Mouse (Mus musculus) heart, embryonic 16.5 days (tissue): ENCODE measurements at regions not wholly inside any gene's neighbourhood (a gene's known extent, or its start where the extent isn't known, plus 50 kb on each side); places are given as distances from the start of the nearest gene placed in this dataset.

Experiments used
- ATAC-seq: fragments of 200-750 bp; cut with Nextera tagmentation; replicated peaks from 2 replicates; pipeline ENCODE4 v1.8.0; 2017; ENCODE audit warnings: moderate number of reproducible peaks; ENCODE audit not compliant: insufficient read depth, low FRiP score; ENCODE audit errors: extremely low read depth
- H3K27ac ChIP-seq: fragments of 300-500 bp; sonication (generic); 2 replicates; pipeline ENCODE4 v1.5.1; 2014; ENCODE audit warnings: mild to moderate bottlenecking, low read length, control low read depth, moderate library complexity
- H3K27me3 ChIP-seq: fragments of 300-500 bp; sonication (generic); 2 replicates; pipeline ENCODE4 v1.6.1; 2014; ENCODE audit warnings: low read length, mixed read lengths; ENCODE audit not compliant: control insufficient read depth, insufficient read depth
- H3K36me3 ChIP-seq: fragments of 300-500 bp; sonication (generic); 2 replicates; pipeline ENCODE4 v1.6.1; 2014; ENCODE audit not compliant: control insufficient read depth, insufficient read depth
- H3K4me1 ChIP-seq: fragments of 300-500 bp; sonication (generic); 2 replicates; pipeline ENCODE4 v1.6.1; 2014; ENCODE audit warnings: low read length, mixed read lengths; ENCODE audit not compliant: control insufficient read depth, insufficient read depth
- H3K4me2 ChIP-seq: fragments of 300-500 bp; sonication (generic); 2 replicates; pipeline ENCODE4 v1.6.1; 2014; ENCODE audit warnings: low read depth, mild to moderate bottlenecking, control low read depth, low read length
- H3K4me3 ChIP-seq: fragments of 300-500 bp; sonication (generic); 2 replicates; pipeline ENCODE4 v1.5.1; 2014; ENCODE audit warnings: mild to moderate bottlenecking, control low read depth, low read length
- H3K9ac ChIP-seq: fragments of 300-500 bp; sonication (generic); 2 replicates; pipeline ENCODE4 v1.6.1; 2014; ENCODE audit warnings: low read length, control low read depth
- H3K9me3 ChIP-seq: fragments of 300-500 bp; sonication (generic); replicated peaks from 2 replicates; pipeline ENCODE4 v1.6.1; 2016; ENCODE audit warnings: low read length; ENCODE audit not compliant: control insufficient read depth
- WGBS: fragments of 180-500 bp; shearing (Covaris S2); extraction: QIAGEN DNeasy Blood & Tissue Kit; methylation state at CpG from one replicate; pipeline ENCODE4 v1.1.7; 2014; 5-methylcytosine and 5-hydroxymethylcytosine counted together

DNA sequence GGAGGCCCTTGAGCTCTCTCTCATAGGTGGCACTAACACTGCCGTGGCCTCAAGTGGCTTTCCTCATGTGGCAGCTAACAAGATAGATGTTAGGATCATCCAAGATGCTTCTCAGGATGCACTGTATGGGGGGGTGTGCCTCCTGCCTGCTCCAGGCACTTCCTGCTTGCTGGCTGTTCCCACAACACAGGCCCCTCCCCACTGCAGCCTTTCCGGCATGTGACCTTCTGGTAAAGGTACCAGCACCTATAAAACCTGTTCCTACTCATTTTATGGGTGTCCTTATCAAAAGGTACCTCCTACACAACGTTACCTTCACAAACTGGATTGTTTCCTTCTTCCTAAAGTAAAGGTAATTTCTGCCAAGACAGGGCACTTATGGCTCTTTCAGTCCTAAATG lies 222.1 kb upstream of the Shh start:
- Histone ChIP-seq H3K4me1 (no peaks in the 10 kb centered on the region), H3K27me3 (no peaks in the 10 kb centered on the region), H3K9ac (no peak overlapping the region), H3K4me3 (no peak overlapping the region), H3K4me2 (no peak overlapping the region), H3K36me3 (no peaks in the 10 kb centered on the region), H3K9me3 (no peaks in the 10 kb centered on the region), H3K27ac (no peak overlapping the region)
- no peak for ATAC-seq
- 62% methylated on average over 3 of the region's 3 CpGs for WGBS

DNA sequence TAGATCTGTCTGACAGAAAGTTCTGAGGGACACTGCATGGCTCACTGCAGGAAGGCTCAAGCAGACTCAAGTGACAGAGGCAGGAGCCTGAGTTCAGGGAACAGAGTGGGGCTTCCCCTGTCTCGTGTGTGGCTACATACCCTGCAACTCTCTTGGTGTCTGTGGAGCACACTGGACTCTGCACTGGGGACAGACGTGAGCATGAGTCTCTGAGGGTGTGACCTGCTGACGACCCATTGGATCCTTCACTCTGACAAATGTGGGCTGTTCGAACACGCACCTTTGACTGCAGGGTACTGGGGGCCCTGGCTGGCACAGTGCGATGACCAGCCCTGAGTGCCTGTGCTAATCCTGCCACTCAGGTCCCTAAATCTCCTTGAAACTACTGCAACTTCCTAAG lies 215.8 kb upstream of the Shh start:
- 68% methylated on average over 6 of the region's 6 CpGs for WGBS
- ATAC-seq: no peak
- H3K4me1 ChIP-seq: no peaks in the 10 kb centered on the region
- no peak overlapping the region for H3K9ac ChIP-seq
- H3K27me3 ChIP-seq: no peaks in the 10 kb centered on the region
- H3K36me3 ChIP-seq: no peaks in the 10 kb centered on the region
- no peak overlapping the region for H3K27ac ChIP-seq
- no peak overlapping the region for H3K4me2 ChIP-seq
- H3K9me3 ChIP-seq: no peaks in the 10 kb centered on the region
- H3K4me3 ChIP-seq: no peak overlapping the region

DNA sequence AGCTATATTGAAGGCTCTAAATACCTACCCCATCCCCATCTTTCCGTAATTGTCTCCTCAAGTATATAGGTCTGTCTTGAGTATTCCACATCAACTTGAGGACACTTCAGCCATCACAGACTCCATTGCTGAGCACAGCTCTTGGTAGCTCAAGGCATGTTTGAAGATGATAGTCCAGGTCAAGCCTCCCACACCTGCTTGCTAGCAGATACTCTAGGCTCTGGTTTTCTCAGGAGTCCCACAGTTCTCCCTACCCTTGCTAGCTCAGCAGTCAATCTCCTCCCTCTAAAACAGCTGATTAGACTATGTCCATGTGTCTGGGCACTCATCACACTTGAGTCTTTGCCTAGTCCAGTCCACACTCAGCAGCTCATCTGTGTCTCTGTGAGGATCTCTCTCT lies 213.3 kb upstream of the Shh start:
- ATAC-seq: no peak
- H3K4me3 ChIP-seq: no peak overlapping the region
- WGBS: 96% methylated on average over 1 of the region's 1 CpGs
- H3K36me3 ChIP-seq: no peaks in the 10 kb centered on the region
- H3K9ac ChIP-seq: no peak overlapping the region
- no peaks in the 10 kb centered on the region for H3K27me3 ChIP-seq
- no peak overlapping the region for H3K4me2 ChIP-seq
- no peaks in the 10 kb centered on the region for H3K4me1 ChIP-seq
- H3K9me3 ChIP-seq: no peaks in the 10 kb centered on the region
- H3K27ac ChIP-seq: no peak overlapping the region

DNA sequence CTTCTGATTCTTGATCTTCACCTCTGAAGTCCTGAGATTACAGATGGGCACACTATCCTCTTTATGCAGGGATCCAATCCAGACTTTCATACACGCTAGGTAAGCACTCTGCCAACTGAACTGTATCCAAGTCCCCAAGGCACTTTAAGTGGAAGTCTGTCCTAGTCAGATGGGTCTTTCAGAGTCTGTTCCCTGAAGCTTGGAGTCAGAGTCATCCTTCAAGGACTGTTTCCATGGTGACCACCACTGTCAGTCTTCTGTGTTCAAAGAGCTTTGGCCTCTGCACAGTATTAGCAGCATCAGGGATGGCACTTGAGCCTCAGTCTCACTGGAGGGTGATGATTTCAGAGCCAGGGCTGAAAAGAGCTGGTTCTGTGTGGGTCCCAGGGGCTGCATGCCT lies 212.7 kb upstream of the Shh start:
- Histone ChIP-seq H3K4me1 (no peaks in the 10 kb centered on the region), H3K36me3 (no peaks in the 10 kb centered on the region), H3K4me3 (no peak overlapping the region), H3K9ac (no peak overlapping the region), H3K27me3 (no peaks in the 10 kb centered on the region), H3K27ac (no peak overlapping the region), H3K4me2 (no peak overlapping the region), H3K9me3 (no peaks in the 10 kb centered on the region)
- WGBS: 67% methylated on average over 1 of the region's 1 CpGs
- ATAC-seq: no peak

- Histone ChIP-seq H3K4me2 (no peak overlapping the region), H3K4me3 (no peak overlapping the region), H3K36me3 (no peaks in the 10 kb centered on the region), H3K9ac (no peak overlapping the region), H3K27me3 (no peaks in the 10 kb centered on the region), H3K27ac (no peak overlapping the region), H3K4me1 (no peaks in the 10 kb centered on the region), H3K9me3 (no peaks in the 10 kb centered on the region)
- ATAC-seq: no peak
- WGBS: 73% methylated on average over 4 of the region's 4 CpGs
Measured at GRCm38 (mm10) chr5:28630186-28630585, 163.1 kb upstream of the Shh start.

GRCm38 (mm10) chr5:28611885-28612284 lies 144.8 kb upstream of the Shh start:
- Histone ChIP-seq H3K36me3 (no peaks in the 10 kb centered on the region), H3K4me3 (no peak overlapping the region), H3K9me3 (peaks cover 2% of the 10 kb centered on the region; the same call in 1 of the 2 replicates), H3K4me2 (no peak overlapping the region), H3K9ac (no peak overlapping the region), H3K4me1 (no peaks in the 10 kb centered on the region), H3K27me3 (no peaks in the 10 kb centered on the region), H3K27ac (no peak overlapping the region)
- ATAC-seq: no peak
- 86% methylated on average over 3 of the region's 3 CpGs for WGBS

DNA sequence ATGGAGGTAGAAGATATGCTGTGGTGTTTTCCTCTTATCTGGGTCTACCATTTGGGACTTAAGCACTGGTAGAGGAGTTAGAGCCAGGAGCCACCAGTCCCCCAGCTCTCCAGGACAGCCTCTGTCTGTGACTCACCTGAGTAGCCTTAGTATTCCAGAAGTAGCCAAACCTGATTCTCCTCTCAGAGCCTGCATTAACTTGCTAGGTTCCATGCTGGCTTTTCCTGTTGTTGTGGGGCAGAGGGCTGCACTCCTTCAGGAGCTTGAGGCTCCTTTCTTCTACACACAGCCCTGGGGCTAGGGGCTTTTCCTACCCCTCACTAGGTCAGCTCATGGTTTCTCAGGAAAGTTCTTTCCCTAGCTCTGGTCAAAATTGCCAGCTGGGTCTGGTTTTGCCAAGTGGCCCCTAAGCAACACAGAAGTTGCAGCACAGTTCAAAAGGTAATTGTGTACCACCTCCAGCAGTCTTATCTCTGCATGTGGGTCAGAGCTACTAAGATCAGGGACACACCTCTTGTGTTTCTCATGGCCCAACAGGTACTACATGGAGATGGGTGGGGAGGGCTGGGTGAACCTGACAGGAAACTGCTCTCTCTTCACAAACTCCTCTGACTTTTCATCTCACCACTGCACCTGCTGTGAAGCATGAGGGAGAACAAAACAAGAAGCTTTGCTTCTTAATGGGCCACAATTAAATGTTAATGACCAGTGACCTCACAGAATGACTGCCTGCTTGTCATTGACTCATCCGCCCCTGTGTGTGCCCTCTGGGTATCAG lies 129.7 kb upstream of the Shh start:
- WGBS: 61% methylated on average over 1 of the region's 1 CpGs
- H3K27ac ChIP-seq: no peak overlapping the region
- no peak for ATAC-seq
- H3K27me3 ChIP-seq: no peaks in the 10 kb centered on the region
- no peaks in the 10 kb centered on the region for H3K4me1 ChIP-seq
- no peaks in the 10 kb centered on the region for H3K9me3 ChIP-seq
- no peaks in the 10 kb centered on the region for H3K36me3 ChIP-seq
- no peak overlapping the region for H3K4me3 ChIP-seq
- H3K4me2 ChIP-seq: no peak overlapping the region
- no peak overlapping the region for H3K9ac ChIP-seq

DNA sequence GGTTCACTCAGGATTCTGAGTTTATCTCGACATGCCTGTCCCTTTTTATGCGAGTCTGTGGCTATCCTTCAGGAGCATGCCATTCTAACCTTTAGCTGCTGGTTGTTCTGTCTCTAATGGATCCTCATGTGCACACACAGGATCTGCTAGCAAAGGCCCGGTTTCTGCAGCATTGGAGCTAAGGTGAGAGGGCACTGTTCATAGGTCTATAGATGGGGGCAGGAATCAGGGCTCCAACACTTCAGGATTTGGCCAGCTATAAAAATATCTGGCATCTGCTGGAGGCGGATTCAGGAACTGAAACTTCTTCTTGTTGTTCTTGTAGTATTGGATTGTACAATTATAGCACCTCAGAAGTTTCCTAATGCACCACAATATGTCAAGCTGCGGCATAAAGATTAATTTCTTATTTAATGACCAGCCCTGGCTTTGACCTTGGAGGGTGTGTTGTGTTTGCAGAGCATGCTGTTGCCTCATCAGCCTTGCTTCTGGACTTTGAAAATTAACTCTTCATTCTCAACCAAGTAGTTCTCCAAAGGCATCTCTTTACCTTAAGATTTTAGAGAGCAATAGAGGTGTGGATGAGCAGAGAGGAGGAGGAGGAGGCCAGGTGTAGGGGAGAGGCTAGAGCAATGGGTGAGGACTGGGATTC lies 104.4 kb upstream of the Shh start:
- no peak overlapping the region for H3K4me3 ChIP-seq
- no peaks in the 10 kb centered on the region for H3K4me1 ChIP-seq
- H3K27ac ChIP-seq: no peak overlapping the region
- 64% methylated on average over 5 of the region's 5 CpGs for WGBS
- no peak overlapping the region for H3K4me2 ChIP-seq
- no peak overlapping the region for H3K9ac ChIP-seq
- ATAC-seq: no peak
- no peaks in the 10 kb centered on the region for H3K9me3 ChIP-seq
- H3K27me3 ChIP-seq: no peaks in the 10 kb centered on the region
- no peaks in the 10 kb centered on the region for H3K36me3 ChIP-seq

GRCm38 (mm10) chr5:28568417-28568816 lies 101.4 kb upstream of the Shh start:
- Histone ChIP-seq H3K27ac (no peak overlapping the region), H3K9me3 (no peaks in the 10 kb centered on the region), H3K9ac (no peak overlapping the region), H3K36me3 (no peaks in the 10 kb centered on the region), H3K4me1 (no peaks in the 10 kb centered on the region), H3K4me2 (no peak overlapping the region), H3K27me3 (no peaks in the 10 kb centered on the region), H3K4me3 (no peak overlapping the region)
- no peak for ATAC-seq
